Mouse (Mus musculus) MEL (cell line): ENCODE results near the gene Wdr62.

Experiments used
- CHD2 ChIP-seq: IDR thresholded peaks from 2 replicates; pipeline ENCODE4 v1.6.1; 2011; ENCODE audit warnings: low read length, improper control_type of control experiment
- CTCF ChIP-seq, 3 experiments: IDR thresholded peaks in 2 of 3; conservative IDR thresholded peaks in 1 of 3; 2 replicates each; pipeline ENCODE4 v1.5.1; 2011 to 2012; ENCODE audit warnings: low read length in 3 of 3, low read depth in 2 of 3, mild to moderate bottlenecking in 2 of 3, improper control_type of control experiment in 1 of 3, inconsistent platforms in 1 of 3, mixed read lengths in 1 of 3, moderate library complexity in 1 of 3; ENCODE audit not compliant: control insufficient read depth in 1 of 3, insufficient read depth in 1 of 3, poor library complexity in 1 of 3, severe bottlenecking in 1 of 3
- EP300 ChIP-seq, 2 experiments: IDR thresholded peaks; 2 replicates each; pipeline ENCODE4 v1.6.1; 2011; ENCODE audit warnings: improper control_type of control experiment in 2 of 2, low read length in 2 of 2, low read depth in 1 of 2, mild to moderate bottlenecking in 1 of 2
- GATA1 ChIP-seq: IDR thresholded peaks from 2 replicates; pipeline ENCODE4 v1.6.1; 2011; ENCODE audit warnings: low read depth, low read length, improper control_type of control experiment
- HCFC1 ChIP-seq: IDR thresholded peaks from 2 replicates; pipeline ENCODE4 v1.6.1; 2012; ENCODE audit warnings: low read depth, mild to moderate bottlenecking, inconsistent platforms, low read length, improper control_type of control experiment, moderate library complexity
- MEF2A ChIP-seq: IDR thresholded peaks from 2 replicates; pipeline ENCODE4 v1.6.1; 2014; ENCODE audit warnings: low read depth, mild to moderate bottlenecking, inconsistent platforms, low read length, improper control_type of control experiment; ENCODE audit not compliant: poor library complexity, insufficient replicate concordance, severe bottlenecking; ENCODE audit errors: extremely low read depth
- NELFE ChIP-seq: IDR thresholded peaks from 2 replicates; pipeline ENCODE4 v1.6.1; 2011; ENCODE audit warnings: low read depth, low read length, improper control_type of control experiment
- POLR2A ChIP-seq, 2 experiments: IDR thresholded peaks; 2 replicates each; pipeline ENCODE4 v1.6.1; 2011 to 2012; ENCODE audit warnings: low read length in 2 of 2, mild to moderate bottlenecking in 2 of 2, control low read depth in 1 of 2, improper control_type of control experiment in 1 of 2, low read depth in 1 of 2, moderate library complexity in 1 of 2; ENCODE audit not compliant: control insufficient read depth in 1 of 2, insufficient read depth in 1 of 2, poor library complexity in 1 of 2
- RCOR1 ChIP-seq: IDR thresholded peaks from 2 replicates; pipeline ENCODE4 v1.6.1; 2012; ENCODE audit warnings: low read depth, mild to moderate bottlenecking, inconsistent platforms, low read length, improper control_type of control experiment
- SIN3A ChIP-seq: IDR thresholded peaks from 2 replicates; pipeline ENCODE4 v1.6.1; 2012; ENCODE audit warnings: low read length, improper control_type of control experiment, inconsistent platforms
- TCF12 ChIP-seq: IDR thresholded peaks from 2 replicates; pipeline ENCODE4 v1.6.1; 2014; ENCODE audit warnings: low read depth, mild to moderate bottlenecking, inconsistent platforms, low read length, improper control_type of control experiment, moderate library complexity
- ZKSCAN1 ChIP-seq: IDR thresholded peaks from 2 replicates; pipeline ENCODE4 v1.6.1; 2012; ENCODE audit warnings: low read depth, mild to moderate bottlenecking, inconsistent platforms, low read length, improper control_type of control experiment, moderate library complexity

DNA sequence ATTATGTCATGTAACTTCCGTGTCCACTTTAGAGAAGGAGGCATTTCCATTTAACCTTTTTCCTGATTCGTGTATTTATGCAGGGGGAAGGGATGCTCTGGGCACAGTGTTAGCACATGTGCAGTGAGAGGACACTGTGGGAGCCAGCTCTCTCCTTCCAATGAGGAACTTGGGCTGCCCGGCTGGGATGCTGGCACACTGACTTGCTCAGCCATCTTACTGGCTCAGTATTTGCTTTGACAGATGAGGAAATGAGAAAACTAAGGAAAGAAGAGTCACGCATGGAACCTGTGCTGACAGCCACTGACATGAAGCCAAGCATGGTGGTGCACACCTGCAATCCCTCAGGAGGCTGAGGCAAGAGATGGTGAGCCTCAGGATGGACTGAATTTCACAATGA, 10.6 kb downstream of the Wdr62 start:
- TF ChIP-seq CTCF (IDR thresholded peaks at IDR 0.05 in 2 of 3, conservative IDR thresholded peaks at IDR 0.05 in 1 of 3; ENCODE audit: control insufficient read depth in 1 of 3, insufficient read depth in 1 of 3, low read depth in 2 of 3, low read length in 3 of 3, poor library complexity in 1 of 3, severe bottlenecking in 1 of 3): no peak
- TF ChIP-seq HCFC1: no peak
- no peak for TF ChIP-seq EP300 (IDR thresholded peaks at IDR 0.05; ENCODE audit: low read depth in 1 of 2, low read length in 2 of 2)
- no peak for TF ChIP-seq SIN3A
- TF ChIP-seq GATA1: no peak
- TF ChIP-seq CHD2: no peak
- no peak for TF ChIP-seq ZKSCAN1
- no peak for TF ChIP-seq POLR2A (IDR thresholded peaks at IDR 0.05; ENCODE audit: control insufficient read depth in 1 of 2, insufficient read depth in 1 of 2, low read depth in 1 of 2, low read length in 2 of 2, poor library complexity in 1 of 2)
- TF ChIP-seq TCF12: no peak
- no peak for TF ChIP-seq RCOR1
- TF ChIP-seq MEF2A: no peak
- TF ChIP-seq NELFE: no peak
